Mouse (Mus musculus): ENCODE data around the gene 3110082J24Rik. TPM values are rescaled to one million over a fixed set of nuclear protein-coding genes. Genes with fewer than 3 reads are reported as not detected.

Gene 3110082J24Rik
- total and polyA plus RNA-seq, 3 experiments = not detected

GRCm38 (mm10) chr5:30107611-30108041 lies 1.7 kb upstream of the 3110082J24Rik start:
- no peak for ATAC-seq (ENCODE audit: extremely low read depth, insufficient number of reproducible peaks, low FRiP score, poor library complexity, severe bottlenecking)
- no peak for DNase-seq (ENCODE audit: low spot score)
- Histone ChIP-seq H3K4me3 (ENCODE audit: low read depth, low read length) (no peak overlapping the region), H3K27me3 (ENCODE audit: insufficient read depth, low read length) (peaks cover 54% of the 10 kb centered on the region), H3K4me1 (ENCODE audit: insufficient read depth, low read depth, low read length) (no peaks in the 10 kb centered on the region), H3K36me3 (replicated peaks) (no peaks in the 10 kb centered on the region), H3K9me3 (replicated peaks) (peaks cover 2% of the 10 kb centered on the region; the same call in 1 of the 2 replicates)
- TF ChIP-seq GATA1 (IDR thresholded peaks at IDR 0.05; ENCODE audit: borderline replicate concordance, low read length) = no peak

- Histone ChIP-seq H3K9me3 (replicated peaks) (peaks cover 6% of the 10 kb centered on the region), H3K4me1 (ENCODE audit: insufficient read depth, low read depth, low read length) (no peaks in the 10 kb centered on the region), H3K27me3 (ENCODE audit: insufficient read depth, low read length) (peaks cover 54% of the 10 kb centered on the region), H3K4me3 (ENCODE audit: low read depth, low read length) (no peak overlapping the region), H3K36me3 (replicated peaks) (no peaks in the 10 kb centered on the region)
- DNase-seq (ENCODE audit: low spot score) = no peak
- ATAC-seq (ENCODE audit: extremely low read depth, insufficient number of reproducible peaks, low FRiP score, poor library complexity, severe bottlenecking) = no peak
- TF ChIP-seq GATA1 (IDR thresholded peaks at IDR 0.05; ENCODE audit: borderline replicate concordance, low read length) (no peak), TAL1 (conservative IDR thresholded peaks at IDR 0.05; ENCODE audit: low read depth, low read length) (no peak), CTCF (IDR thresholded peaks at IDR 0.05; ENCODE audit: low read depth, low read length) (no peak), POLR2AphosphoS5 (IDR thresholded peaks at IDR 0.05; ENCODE audit: insufficient replicate concordance, low read depth, low read length) (no peak), GATA2 (IDR thresholded peaks at IDR 0.05; ENCODE audit: borderline replicate concordance, low read depth, low read length) (no peak)
Observed at GRCm38 (mm10) chr5:30107186-30107585, 1.3 kb upstream of the 3110082J24Rik start.

- DNase-seq (ENCODE audit: low spot score) (no peak), ATAC-seq (ENCODE audit: extremely low read depth, insufficient number of reproducible peaks, low FRiP score, poor library complexity, severe bottlenecking) (no peak)
- H3K9me3 ChIP-seq (replicated peaks) = peaks cover 11% of the 10 kb centered on the region
- no peaks in the 10 kb centered on the region for H3K36me3 ChIP-seq (replicated peaks)
- no peak for TF ChIP-seq POLR2AphosphoS5 (IDR thresholded peaks at IDR 0.05; ENCODE audit: insufficient replicate concordance, low read depth, low read length)
- no peak overlapping the region for H3K4me3 ChIP-seq (ENCODE audit: low read depth, low read length)
- peaks cover 54% of the 10 kb centered on the region for H3K27me3 ChIP-seq (ENCODE audit: insufficient read depth, low read length)
- no peaks in the 10 kb centered on the region for H3K4me1 ChIP-seq (ENCODE audit: insufficient read depth, low read depth, low read length)
Observed at GRCm38 (mm10) chr5:30106756-30107155, 870 bp upstream of the 3110082J24Rik start.

- TF ChIP-seq GATA2 (IDR thresholded peaks at IDR 0.05; ENCODE audit: borderline replicate concordance, low read depth, low read length) = no peak
- no peak for TF ChIP-seq POLR2AphosphoS5 (IDR thresholded peaks at IDR 0.05; ENCODE audit: insufficient replicate concordance, low read depth, low read length)
- TF ChIP-seq GATA1 (IDR thresholded peaks at IDR 0.05; ENCODE audit: borderline replicate concordance, low read length) = no peak
- TF ChIP-seq CTCF (IDR thresholded peaks at IDR 0.05; ENCODE audit: low read depth, low read length) = no peak
- TF ChIP-seq TAL1 (conservative IDR thresholded peaks at IDR 0.05; ENCODE audit: low read depth, low read length) = no peak
- no peaks in the 10 kb centered on the region for H3K4me1 ChIP-seq (ENCODE audit: insufficient read depth, low read depth, low read length)
- peaks cover 28% of the 10 kb centered on the region for H3K9me3 ChIP-seq (replicated peaks)
- H3K4me3 ChIP-seq (ENCODE audit: low read depth, low read length) = no peak within 1 kb of the TSS
- H3K27me3 ChIP-seq (ENCODE audit: insufficient read depth, low read length) = peaks cover 46% of the 10 kb centered on the region
- no peak for DNase-seq (ENCODE audit: low spot score)
- ATAC-seq (ENCODE audit: extremely low read depth, insufficient number of reproducible peaks, low FRiP score, poor library complexity, severe bottlenecking) = no peak
- H3K36me3 ChIP-seq (replicated peaks) = no peaks in the 10 kb centered on the region
Observed at GRCm38 (mm10) chr5:30104841-30105667, 832 bp downstream of the 3110082J24Rik start, which contains the start of gene Garem2. TSS of gene Garem2 (plus strand) at chr5:30105161.

- no peak for TF ChIP-seq GATA1 (IDR thresholded peaks at IDR 0.05; ENCODE audit: borderline replicate concordance, low read length)
- TF ChIP-seq CTCF (IDR thresholded peaks at IDR 0.05; ENCODE audit: low read depth, low read length) = no peak
- TF ChIP-seq TAL1 (conservative IDR thresholded peaks at IDR 0.05; ENCODE audit: low read depth, low read length) = no peak
- TF ChIP-seq POLR2AphosphoS5 (IDR thresholded peaks at IDR 0.05; ENCODE audit: insufficient replicate concordance, low read depth, low read length) = no peak
- TF ChIP-seq GATA2 (IDR thresholded peaks at IDR 0.05; ENCODE audit: borderline replicate concordance, low read depth, low read length) = no peak
- Histone ChIP-seq H3K9me3 (replicated peaks) (peaks cover 35% of the 10 kb centered on the region), H3K36me3 (replicated peaks) (no peaks in the 10 kb centered on the region), H3K4me1 (ENCODE audit: insufficient read depth, low read depth, low read length) (no peaks in the 10 kb centered on the region), H3K4me3 (ENCODE audit: low read depth, low read length) (no peak overlapping the region), H3K27me3 (ENCODE audit: insufficient read depth, low read length) (peaks cover 43% of the 10 kb centered on the region)
- ATAC-seq (ENCODE audit: extremely low read depth, insufficient number of reproducible peaks, low FRiP score, poor library complexity, severe bottlenecking) (no peak), DNase-seq (ENCODE audit: low spot score) (no peak)
Observed at GRCm38 (mm10) chr5:30104339-30104738, 1.5 kb downstream of the 3110082J24Rik start.

- TF ChIP-seq POLR2AphosphoS5 (IDR thresholded peaks at IDR 0.05; ENCODE audit: insufficient replicate concordance, low read depth, low read length) (no peak), TAL1 (conservative IDR thresholded peaks at IDR 0.05; ENCODE audit: low read depth, low read length) (no peak), GATA2 (IDR thresholded peaks at IDR 0.05; ENCODE audit: borderline replicate concordance, low read depth, low read length) (no peak)
- H3K4me3 ChIP-seq (ENCODE audit: low read depth, low read length) = no peak overlapping the region
- peaks cover 38% of the 10 kb centered on the region for H3K27me3 ChIP-seq (ENCODE audit: insufficient read depth, low read length)
- no peak for DNase-seq (ENCODE audit: low spot score)
- no peaks in the 10 kb centered on the region for H3K36me3 ChIP-seq (replicated peaks)
- no peaks in the 10 kb centered on the region for H3K4me1 ChIP-seq (ENCODE audit: insufficient read depth, low read depth, low read length)
- peaks cover 38% of the 10 kb centered on the region for H3K9me3 ChIP-seq (replicated peaks)
- no peak for ATAC-seq (ENCODE audit: extremely low read depth, insufficient number of reproducible peaks, low FRiP score, poor library complexity, severe bottlenecking)
Observed at GRCm38 (mm10) chr5:30103340-30103739, 2.5 kb downstream of the 3110082J24Rik start.
